Mouse (Mus musculus): ENCODE measurements around the gene Lrpap1.
A peak's percentile ranks its signal among the peaks of the same experiment; 100 is the strongest.

Gene Lrpap1

GRCm38 (mm10) chr5:35057582-35057981 lies 48.0 kb downstream of the Lrpap1 start:
- DNase-seq (ENCODE audit: low spot score in 2 of 2) = no peak

- DNase-seq (ENCODE audit: low spot score in 2 of 2) = peak in 1 of 2 experiments; percentile 54
These were observed 48.7 kb downstream of the Lrpap1 start, which contains the start of gene Dok7 for GRCm38 (mm10) chr5:35056604-35057432. Gene Dok7 (plus strand): TSS chr5:35056766.

- no peak for DNase-seq (ENCODE audit: low spot score in 2 of 2)
These were observed 50.5 kb downstream of the Lrpap1 start for GRCm38 (mm10) chr5:35055076-35055475.

GRCm38 (mm10) chr5:35054628-35055027 lies 50.9 kb downstream of the Lrpap1 start:
- DNase-seq (ENCODE audit: low spot score in 2 of 2) = no peak

GRCm38 (mm10) chr5:35050541-35050940 lies 55.0 kb downstream of the Lrpap1 start:
- no peak for DNase-seq (ENCODE audit: low spot score in 2 of 2)

- peak in 1 of 2 experiments; percentile 72 for DNase-seq (ENCODE audit: low spot score in 2 of 2)
These were observed 62.5 kb downstream of the Lrpap1 start for GRCm38 (mm10) chr5:35043110-35043451.

GRCm38 (mm10) chr5:35042431-35043109 lies 63.0 kb downstream of the Lrpap1 start:
- no peak for DNase-seq (ENCODE audit: low spot score in 2 of 2)
